Mouse (Mus musculus): ENCODE measurements around the gene Mrps27. TPM values are rescaled to one million over a fixed set of nuclear protein-coding genes. Genes with fewer than 3 reads are reported as not detected.

Mrps27 gene
- polyA plus RNA-seq, 1 experiment from 2014 or later = 63.4 TPM

- H3K4me1 ChIP-seq (replicated peaks; ENCODE audit: control insufficient read depth, insufficient read depth, low read length) = peaks cover 37% of the 10 kb centered on the region
- no peaks in the 10 kb centered on the region for H3K27me3 ChIP-seq (ENCODE audit: control insufficient read depth, insufficient read depth, low read length)
- peaks cover 21% of the 10 kb centered on the region; the same call in 1 of the 2 replicates for H3K36me3 ChIP-seq (ENCODE audit: control insufficient read depth, insufficient read depth, low read length)
Observed at GRCm38 (mm10) chr13:99443484-99444175, 99.0 kb downstream of the Mrps27 start.

GRCm38 (mm10) chr13:99444431-99444871, 99.9 kb downstream of the Mrps27 start:
- peak; percentile 92 for ATAC-seq (replicated peaks; ENCODE audit: low FRiP score)
- Histone ChIP-seq H3K27me3 (ENCODE audit: control insufficient read depth, insufficient read depth, low read length) (no peaks in the 10 kb centered on the region), H3K4me1 (replicated peaks; ENCODE audit: control insufficient read depth, insufficient read depth, low read length) (peaks cover 43% of the 10 kb centered on the region), H3K36me3 (ENCODE audit: control insufficient read depth, insufficient read depth, low read length) (peaks cover 15% of the 10 kb centered on the region; the same call in 1 of the 2 replicates), H3K4me3 (ENCODE audit: low read depth, low read length) (peak overlapping the region; percentile 41), H3K4me2 (ENCODE audit: low read depth, low read length, severe bottlenecking) (peak overlapping the region; percentile 70), H3K27ac (ENCODE audit: low read depth, low read length) (peak overlapping the region; percentile 98), H3K9me3 (ENCODE audit: control insufficient read depth, low read length) (no peaks in the 10 kb centered on the region), H3K9ac (ENCODE audit: low read length) (peak overlapping the region; percentile 75)
- WGBS = 2% methylated on average over 10 of the region's 10 CpGs
- peak; percentile 91 for DNase-seq (ENCODE audit: low spot score)

More at GRCm38 (mm10) chr13:99443484-99444175, 99.0 kb downstream of the Mrps27 start:
- ATAC-seq (replicated peaks; ENCODE audit: low FRiP score) (peak; percentile 26), DNase-seq (ENCODE audit: low spot score) (peak; percentile 63)
- Histone ChIP-seq H3K4me2 (ENCODE audit: low read depth, low read length, severe bottlenecking) (peak overlapping the region; percentile 70), H3K9me3 (ENCODE audit: control insufficient read depth, low read length) (no peaks in the 10 kb centered on the region), H3K4me3 (ENCODE audit: low read depth, low read length) (peak overlapping the region; percentile 41), H3K9ac (ENCODE audit: low read length) (peak overlapping the region; percentile 75), H3K27ac (ENCODE audit: low read depth, low read length) (peak overlapping the region; percentile 98)
- 18% methylated on average over 7 of the region's 7 CpGs for WGBS

DNA sequence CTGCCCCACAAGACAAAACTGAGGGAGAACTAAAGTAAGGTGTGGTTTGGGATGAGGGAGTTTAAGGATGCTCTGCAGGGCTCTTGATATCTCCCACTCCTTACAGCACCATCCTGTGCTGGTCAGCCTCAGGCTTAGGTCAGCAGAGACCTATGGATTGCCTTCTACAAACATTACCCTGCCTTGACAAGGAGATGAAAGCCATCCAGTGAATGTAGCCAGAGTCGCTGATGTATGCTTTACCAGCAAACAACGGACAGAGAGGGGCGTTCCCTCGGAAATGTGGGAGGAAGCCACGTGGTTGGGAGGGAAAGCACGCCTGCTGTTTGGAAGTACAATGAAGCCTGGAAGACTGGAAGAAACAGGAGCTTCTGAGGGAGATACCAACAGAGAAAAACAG, 100.3 kb downstream of the Mrps27 start:
- DNase-seq (ENCODE audit: low spot score) = peak; percentile 88
- Histone ChIP-seq H3K4me1 (replicated peaks; ENCODE audit: control insufficient read depth, insufficient read depth, low read length) (peaks cover 43% of the 10 kb centered on the region), H3K4me2 (ENCODE audit: low read depth, low read length, severe bottlenecking) (peak overlapping the region; percentile 70), H3K27me3 (ENCODE audit: control insufficient read depth, insufficient read depth, low read length) (no peaks in the 10 kb centered on the region), H3K27ac (ENCODE audit: low read depth, low read length) (peak overlapping the region; percentile 98), H3K9me3 (ENCODE audit: control insufficient read depth, low read length) (no peaks in the 10 kb centered on the region), H3K4me3 (ENCODE audit: low read depth, low read length) (no peak overlapping the region), H3K9ac (ENCODE audit: low read length) (peak overlapping the region; percentile 45), H3K36me3 (ENCODE audit: control insufficient read depth, insufficient read depth, low read length) (peaks cover 11% of the 10 kb centered on the region; the same call in 1 of the 2 replicates)
- 2% methylated on average over 6 of the region's 6 CpGs for WGBS
- ATAC-seq (replicated peaks; ENCODE audit: low FRiP score) = peak; percentile 72

DNA sequence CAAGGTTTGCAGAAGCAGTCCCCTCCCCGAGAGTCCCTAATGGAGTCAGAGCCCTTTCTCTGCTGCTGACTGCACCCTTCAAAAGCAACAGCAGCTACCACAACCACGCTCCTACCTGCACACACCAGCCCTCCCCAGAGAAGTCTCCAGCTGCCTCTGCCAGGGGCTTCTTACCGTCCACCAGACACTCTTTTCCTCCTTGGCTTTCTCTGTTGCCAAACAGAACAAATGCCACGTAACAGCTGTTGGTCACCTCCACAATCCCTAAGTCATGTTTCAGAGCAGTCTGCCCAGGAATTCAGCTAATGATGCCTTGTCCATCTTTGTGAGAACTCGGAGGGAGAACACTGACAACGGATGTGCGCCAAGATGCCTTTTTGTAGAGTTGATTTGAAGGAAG, 102.4 kb downstream of the Mrps27 start:
- no peak for ATAC-seq (replicated peaks; ENCODE audit: low FRiP score)
- peak overlapping the region; percentile 98 for H3K27ac ChIP-seq (ENCODE audit: low read depth, low read length)
- H3K4me2 ChIP-seq (ENCODE audit: low read depth, low read length, severe bottlenecking) = peak overlapping the region; percentile 35; the same call in 1 of the 2 replicates
- H3K9ac ChIP-seq (ENCODE audit: low read length) = peak overlapping the region; percentile 39
- peaks cover 33% of the 10 kb centered on the region for H3K4me1 ChIP-seq (replicated peaks; ENCODE audit: control insufficient read depth, insufficient read depth, low read length)
- H3K9me3 ChIP-seq (ENCODE audit: control insufficient read depth, low read length) = no peaks in the 10 kb centered on the region
- DNase-seq (ENCODE audit: low spot score) = no peak
- peak overlapping the region; percentile 9 for H3K4me3 ChIP-seq (ENCODE audit: low read depth, low read length)
- 66% methylated on average over 7 of the region's 7 CpGs for WGBS
- no peaks in the 10 kb centered on the region for H3K27me3 ChIP-seq (ENCODE audit: control insufficient read depth, insufficient read depth, low read length)
- no peaks in the 10 kb centered on the region for H3K36me3 ChIP-seq (ENCODE audit: control insufficient read depth, insufficient read depth, low read length)

GRCm38 (mm10) chr13:99447403-99448199, 103.0 kb downstream of the Mrps27 start:
- no peak for ATAC-seq (replicated peaks; ENCODE audit: low FRiP score)
- WGBS = 33% methylated on average over 11 of the region's 11 CpGs
- no peak for DNase-seq (ENCODE audit: low spot score)

GRCm38 (mm10) chr13:99448278-99448677, 103.7 kb downstream of the Mrps27 start:
- H3K9me3 ChIP-seq (ENCODE audit: control insufficient read depth, low read length) = no peaks in the 10 kb centered on the region
- no peak overlapping the region for H3K4me3 ChIP-seq (ENCODE audit: low read depth, low read length)
- no peak overlapping the region for H3K4me2 ChIP-seq (ENCODE audit: low read depth, low read length, severe bottlenecking)

More at GRCm38 (mm10) chr13:99447403-99448199, 103.0 kb downstream of the Mrps27 start:
- Histone ChIP-seq H3K9ac (ENCODE audit: low read length) (peak overlapping the region; percentile 39), H3K27ac (ENCODE audit: low read depth, low read length) (peak overlapping the region; percentile 98), H3K4me1 (replicated peaks; ENCODE audit: control insufficient read depth, insufficient read depth, low read length) (peaks cover 31% of the 10 kb centered on the region), H3K9me3 (ENCODE audit: control insufficient read depth, low read length) (no peaks in the 10 kb centered on the region), H3K27me3 (ENCODE audit: control insufficient read depth, insufficient read depth, low read length) (no peaks in the 10 kb centered on the region), H3K4me3 (ENCODE audit: low read depth, low read length) (peak overlapping the region; percentile 9; the same call in 1 of the 2 replicates), H3K36me3 (ENCODE audit: control insufficient read depth, insufficient read depth, low read length) (no peaks in the 10 kb centered on the region), H3K4me2 (ENCODE audit: low read depth, low read length, severe bottlenecking) (peak overlapping the region; percentile 35; the same call in 1 of the 2 replicates)

GRCm38 (mm10) chr13:99449547-99449946, 105.0 kb downstream of the Mrps27 start:
- no peak overlapping the region for H3K4me2 ChIP-seq (ENCODE audit: low read depth, low read length, severe bottlenecking)
- H3K4me3 ChIP-seq (ENCODE audit: low read depth, low read length) = no peak overlapping the region
- no peak for DNase-seq (ENCODE audit: low spot score)
- H3K9ac ChIP-seq (ENCODE audit: low read length) = no peak overlapping the region
- peaks cover 29% of the 10 kb centered on the region for H3K4me1 ChIP-seq (replicated peaks; ENCODE audit: control insufficient read depth, insufficient read depth, low read length)
- 80% methylated on average over 4 of the region's 4 CpGs for WGBS
- H3K27ac ChIP-seq (ENCODE audit: low read depth, low read length) = peak overlapping the region; percentile 62; the same call in 1 of the 2 replicates
- no peaks in the 10 kb centered on the region for H3K27me3 ChIP-seq (ENCODE audit: control insufficient read depth, insufficient read depth, low read length)
- no peaks in the 10 kb centered on the region for H3K36me3 ChIP-seq (ENCODE audit: control insufficient read depth, insufficient read depth, low read length)
- ATAC-seq (replicated peaks; ENCODE audit: low FRiP score) = no peak
- no peaks in the 10 kb centered on the region for H3K9me3 ChIP-seq (ENCODE audit: control insufficient read depth, low read length)

More at GRCm38 (mm10) chr13:99448278-99448677, 103.7 kb downstream of the Mrps27 start:
- Histone ChIP-seq H3K9ac (ENCODE audit: low read length) (no peak overlapping the region), H3K4me1 (replicated peaks; ENCODE audit: control insufficient read depth, insufficient read depth, low read length) (peaks cover 30% of the 10 kb centered on the region), H3K36me3 (ENCODE audit: control insufficient read depth, insufficient read depth, low read length) (no peaks in the 10 kb centered on the region), H3K27me3 (ENCODE audit: control insufficient read depth, insufficient read depth, low read length) (no peaks in the 10 kb centered on the region), H3K27ac (ENCODE audit: low read depth, low read length) (peak overlapping the region; percentile 81)
- DNase-seq (ENCODE audit: low spot score) (no peak), ATAC-seq (replicated peaks; ENCODE audit: low FRiP score) (no peak)
- 34% methylated on average over 4 of the region's 4 CpGs for WGBS

DNA sequence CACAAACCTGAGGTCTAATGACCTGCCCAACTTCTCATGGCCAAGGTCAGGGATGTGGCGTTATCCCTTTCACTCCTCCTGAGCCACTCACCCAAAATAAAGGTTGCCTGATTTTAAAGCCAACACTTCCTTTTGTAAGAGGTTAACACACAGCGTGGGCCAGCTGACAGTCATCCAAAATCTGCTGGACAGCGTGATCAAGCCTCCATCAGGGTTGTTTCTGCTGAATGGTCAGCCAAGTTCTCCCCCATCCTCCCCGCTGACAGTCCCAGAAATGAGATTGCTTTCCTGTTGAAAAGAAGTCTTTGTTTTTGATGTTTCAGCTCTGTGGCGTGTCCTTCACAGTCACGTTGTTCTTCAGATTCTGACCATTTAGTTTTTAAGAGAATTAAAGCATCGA, 106.2 kb downstream of the Mrps27 start:
- Histone ChIP-seq H3K4me1 (replicated peaks; ENCODE audit: control insufficient read depth, insufficient read depth, low read length) (peaks cover 26% of the 10 kb centered on the region), H3K36me3 (ENCODE audit: control insufficient read depth, insufficient read depth, low read length) (no peaks in the 10 kb centered on the region), H3K27ac (ENCODE audit: low read depth, low read length) (no peak overlapping the region), H3K27me3 (ENCODE audit: control insufficient read depth, insufficient read depth, low read length) (no peaks in the 10 kb centered on the region), H3K9me3 (ENCODE audit: control insufficient read depth, low read length) (no peaks in the 10 kb centered on the region), H3K4me2 (ENCODE audit: low read depth, low read length, severe bottlenecking) (no peak overlapping the region), H3K9ac (ENCODE audit: low read length) (no peak overlapping the region), H3K4me3 (ENCODE audit: low read depth, low read length) (no peak overlapping the region)
- WGBS = 85% methylated on average over 7 of the region's 7 CpGs
- ATAC-seq (replicated peaks; ENCODE audit: low FRiP score) (no peak), DNase-seq (ENCODE audit: low spot score) (no peak)

Data from forebrain, embryonic 11.5 days (tissue).